Mouse (Mus musculus) hindbrain, embryonic 14.5 days (tissue): ENCODE measurements around the gene Wdr20rt. TPM values are rescaled to one million over a fixed set of nuclear protein-coding genes. Genes with fewer than 3 reads are reported as not detected.

Experiments used
- ATAC-seq: fragments of 200-750 bp; cut with Nextera tagmentation; 2 replicates; pipeline ENCODE4 v1.8.0; 2017; ENCODE audit warnings: moderate number of reproducible peaks, mild to moderate bottlenecking, moderate TSS enrichment, moderate library complexity; ENCODE audit not compliant: low FRiP score
- DNase-seq: peaks from one replicate; pipeline ENCODE4 v3.0.0-alpha.2; 2015; ENCODE audit warnings: low spot score
- H3K27ac ChIP-seq: fragments of 300-500 bp; sonication (generic); 2 replicates; pipeline ENCODE4 v1.5.1; 2014; ENCODE audit warnings: mild to moderate bottlenecking, moderate library complexity
- H3K27me3 ChIP-seq: fragments of 300-500 bp; sonication (generic); 2 replicates; pipeline ENCODE4 v1.6.1; 2014; ENCODE audit warnings: mild to moderate bottlenecking, low read length, mixed read lengths; ENCODE audit not compliant: control insufficient read depth, insufficient read depth
- H3K36me3 ChIP-seq: fragments of 300-500 bp; sonication (generic); replicated peaks from 2 replicates; pipeline ENCODE4 v1.6.1; 2014; ENCODE audit not compliant: control insufficient read depth, insufficient read depth
- H3K4me1 ChIP-seq: fragments of 300-500 bp; sonication (generic); replicated peaks from 2 replicates; pipeline ENCODE4 v1.6.1; 2014; ENCODE audit warnings: antibody characterized with exemption, low read length, mixed read lengths; ENCODE audit not compliant: control insufficient read depth, insufficient read depth
- H3K4me2 ChIP-seq: fragments of 300-500 bp; sonication (generic); replicated peaks from 2 replicates; pipeline ENCODE4 v1.6.1; 2014; ENCODE audit warnings: mild to moderate bottlenecking, moderate library complexity
- H3K4me3 ChIP-seq: fragments of 300-500 bp; sonication (generic); replicated peaks from 2 replicates; pipeline ENCODE4 v1.5.1; 2014; ENCODE audit warnings: mild to moderate bottlenecking, low read length
- H3K9ac ChIP-seq: fragments of 300-500 bp; sonication (generic); 2 replicates; pipeline ENCODE4 v1.6.1; 2014
- H3K9me3 ChIP-seq: fragments of 300-500 bp; sonication (generic); 2 replicates; pipeline ENCODE4 v1.6.1; 2016; ENCODE audit warnings: low read length; ENCODE audit not compliant: control insufficient read depth
- WGBS: fragments of 180-500 bp; shearing (Covaris S2); extraction: QIAGEN DNeasy Blood & Tissue Kit; methylation state at CpG from one replicate; pipeline ENCODE4 v1.1.7; 2014; 5-methylcytosine and 5-hydroxymethylcytosine counted together
- polyA plus RNA-seq: library from polyadenylated mRNA; unstranded; fragments of >200 nt; fragmentation: Nextera tagmentation; extraction: Ambion mirVana; gene quantifications from 2 replicates; pipeline ENCODE4 v1.2.1, GENCODE M21; 2014

The Wdr20rt gene
- polyA plus RNA-seq, 1 experiment from 2014 or later = not detected

DNA sequence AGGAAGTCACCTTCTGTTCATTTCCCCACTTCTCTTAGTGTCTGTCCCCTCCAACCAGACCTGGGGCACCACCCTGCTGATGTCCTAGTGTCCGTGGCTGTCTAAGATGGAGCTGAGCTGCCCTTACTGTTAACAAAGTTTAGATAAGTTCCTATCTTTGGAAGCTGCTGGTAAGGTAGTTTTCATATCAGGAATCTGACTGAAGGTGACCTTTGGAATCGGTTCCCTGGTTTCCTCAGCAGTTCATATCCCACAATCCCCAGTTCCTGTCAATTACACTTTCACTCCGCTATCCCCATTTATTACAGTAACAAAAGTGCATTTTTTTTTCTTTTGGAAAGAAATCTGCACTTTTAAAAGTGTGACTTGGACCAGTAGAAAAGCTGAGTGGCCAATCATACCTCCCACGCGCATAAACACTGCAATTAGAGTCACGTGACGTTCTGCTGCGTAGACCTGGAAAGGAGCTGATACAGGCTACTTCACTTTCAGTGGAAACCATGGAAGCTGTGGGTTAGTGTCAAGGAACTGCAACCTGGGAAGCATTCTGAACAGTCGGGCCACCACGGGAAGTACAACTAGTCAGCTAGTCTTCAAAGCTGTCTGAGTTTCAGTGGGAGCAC is 24.9 kb downstream of the Wdr20rt start:
- no peak overlapping the region for H3K4me2 ChIP-seq
- no peaks in the 10 kb centered on the region for H3K9me3 ChIP-seq
- no peak overlapping the region for H3K4me3 ChIP-seq
- no peaks in the 10 kb centered on the region for H3K4me1 ChIP-seq
- no peak overlapping the region for H3K27ac ChIP-seq
- H3K36me3 ChIP-seq = no peaks in the 10 kb centered on the region
- H3K27me3 ChIP-seq = no peaks in the 10 kb centered on the region
- ATAC-seq = no peak
- no peak for DNase-seq
- no peak overlapping the region for H3K9ac ChIP-seq
- 93% methylated on average over 10 of the region's 10 CpGs for WGBS

DNA sequence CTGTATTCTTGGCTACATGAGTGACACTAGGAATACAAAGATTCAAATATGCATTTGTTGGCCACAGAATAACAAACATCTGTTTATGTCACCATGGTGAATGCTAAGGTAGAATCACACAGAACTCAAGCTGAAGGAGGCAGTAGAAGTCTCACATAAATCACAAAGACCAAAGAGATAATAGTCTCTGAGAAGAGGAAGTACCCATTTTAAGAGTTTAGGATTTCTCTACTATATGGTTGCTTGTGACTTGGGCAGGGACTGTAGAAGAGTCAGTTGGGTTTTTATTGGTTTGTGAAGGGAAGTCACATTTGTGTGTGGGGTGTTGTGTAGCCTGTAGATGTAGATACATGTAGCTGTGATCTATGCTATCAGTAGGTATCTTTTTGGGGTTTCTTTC is 31.6 kb downstream of the Wdr20rt start:
- H3K27ac ChIP-seq = no peak overlapping the region
- no peak overlapping the region for H3K9ac ChIP-seq
- H3K4me2 ChIP-seq = no peak overlapping the region
- no peaks in the 10 kb centered on the region for H3K27me3 ChIP-seq
- no peak for ATAC-seq
- peaks cover 4% of the 10 kb centered on the region; the same call in 1 of the 2 replicates for H3K9me3 ChIP-seq
- no peak for DNase-seq
- no peak overlapping the region for H3K4me3 ChIP-seq
- peaks cover 10% of the 10 kb centered on the region; the same call in 1 of the 2 replicates for H3K4me1 ChIP-seq
- H3K36me3 ChIP-seq = no peaks in the 10 kb centered on the region

DNA sequence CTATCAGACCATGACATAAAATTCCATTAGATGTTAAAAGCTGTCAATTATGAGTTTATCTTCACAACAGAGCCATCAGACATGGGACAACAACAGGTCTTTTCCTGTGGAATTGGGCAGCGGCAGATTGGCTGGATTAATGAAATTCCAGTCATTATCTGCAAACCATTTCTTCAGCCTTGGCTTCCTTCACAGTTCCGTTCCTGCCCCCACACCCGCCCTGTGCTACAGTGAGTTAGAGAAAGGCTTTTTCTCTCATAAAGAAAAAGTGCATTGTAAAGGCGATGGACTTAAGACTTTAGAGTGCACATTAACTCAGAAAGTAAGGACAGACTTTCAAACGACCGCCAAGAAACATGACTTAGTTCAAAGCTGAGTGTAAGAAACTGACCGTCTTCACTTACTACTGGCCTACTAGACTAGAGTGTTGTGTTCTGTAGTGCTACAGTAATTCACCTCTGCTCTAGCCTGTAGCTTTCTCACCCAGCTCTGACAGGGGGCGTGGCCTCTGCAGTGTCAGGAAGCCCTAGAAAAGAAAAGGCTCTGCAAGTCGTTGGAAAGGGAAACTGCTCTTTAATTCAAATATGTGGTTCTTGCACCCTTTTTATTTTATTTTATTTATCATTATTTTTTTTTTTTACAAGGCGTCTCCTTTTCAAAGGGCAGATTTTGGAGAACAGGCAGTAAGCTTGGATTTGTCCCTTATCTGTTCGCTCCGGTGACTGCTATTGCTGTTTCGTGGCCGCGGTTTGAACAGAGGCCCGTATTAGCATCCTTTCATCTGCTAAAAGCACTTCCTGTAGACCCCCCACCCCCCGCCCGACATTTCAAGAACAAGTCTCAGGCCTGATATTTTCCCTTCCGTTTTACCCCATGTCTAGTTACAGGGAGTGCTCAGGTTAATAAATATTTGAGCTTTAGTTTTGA is 33.2 kb downstream of the Wdr20rt start:
- peak; percentile 55; the same call in 1 of the 2 replicates for ATAC-seq
- 43% methylated on average over 19 of the region's 19 CpGs for WGBS

DNA sequence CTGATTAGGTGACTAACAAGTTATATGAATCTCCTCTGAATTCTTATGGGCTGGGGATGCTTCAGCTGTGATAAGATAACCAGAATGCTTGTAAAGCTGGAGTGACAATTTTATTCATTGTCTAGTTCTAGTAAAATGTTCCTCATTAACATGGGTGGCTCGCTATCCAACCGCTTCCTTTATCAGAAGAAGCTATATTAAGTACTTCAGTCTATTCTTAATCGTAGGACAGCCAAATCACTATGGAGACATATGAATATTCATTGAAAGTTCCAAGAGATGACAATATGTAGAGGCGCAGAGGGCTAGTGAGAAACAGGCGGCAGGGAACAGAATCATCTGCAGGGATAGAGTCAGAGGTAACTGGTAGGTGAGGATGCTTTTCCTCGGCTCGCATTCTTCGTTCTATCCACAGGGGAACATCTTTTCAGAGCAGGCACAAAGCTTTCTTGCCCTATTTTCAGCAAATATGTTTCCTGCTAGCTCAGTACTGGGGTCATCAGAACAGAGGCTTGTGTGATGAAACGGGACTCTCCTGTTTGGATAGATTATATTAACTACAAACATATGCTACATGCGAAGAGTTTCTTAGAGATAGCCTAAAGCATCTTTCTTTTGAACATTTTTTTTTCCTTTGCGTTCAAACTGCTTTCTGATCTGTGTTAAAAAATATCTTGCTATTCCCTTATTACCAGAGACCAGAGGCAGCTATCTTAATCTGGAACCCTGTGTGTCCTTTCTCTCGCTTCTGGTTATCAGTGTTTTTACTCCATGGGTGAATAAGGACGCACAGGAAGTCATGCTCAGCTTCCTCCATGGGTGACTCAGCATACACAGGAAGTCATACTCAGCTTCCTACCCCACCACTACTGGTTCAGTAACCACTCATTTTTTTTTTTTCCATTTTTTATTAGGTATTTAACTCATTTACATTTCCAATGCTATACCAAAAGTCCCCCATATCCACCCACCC is 34.1 kb downstream of the Wdr20rt start:
- Histone ChIP-seq H3K4me1 (peaks cover 10% of the 10 kb centered on the region; the same call in 1 of the 2 replicates), H3K9ac (0 out of 2 replicates have a peak overlapping the region, but pooled peaks have one; percentile 28), H3K4me2 (peak overlapping the region; percentile 38), H3K4me3 (no peak overlapping the region), H3K27me3 (no peaks in the 10 kb centered on the region), H3K27ac (0 out of 2 replicates have a peak overlapping the region, but pooled peaks have one; percentile 32), H3K9me3 (peaks cover 4% of the 10 kb centered on the region; the same call in 1 of the 2 replicates), H3K36me3 (no peaks in the 10 kb centered on the region)
- 53% methylated on average over 13 of the region's 13 CpGs for WGBS
- no peak; the same call in 1 of the 2 replicates for ATAC-seq
- no peak for DNase-seq

More for the DNA sequence above, 33.2 kb downstream of the Wdr20rt start:
- Histone ChIP-seq H3K27ac (0 out of 2 replicates have a peak overlapping the region, but pooled peaks have one; percentile 32), H3K4me3 (no peak overlapping the region), H3K9me3 (peaks cover 4% of the 10 kb centered on the region; the same call in 1 of the 2 replicates), H3K36me3 (no peaks in the 10 kb centered on the region), H3K27me3 (no peaks in the 10 kb centered on the region), H3K4me1 (peaks cover 10% of the 10 kb centered on the region; the same call in 1 of the 2 replicates), H3K4me2 (peak overlapping the region; percentile 38), H3K9ac (0 out of 2 replicates have a peak overlapping the region, but pooled peaks have one; percentile 28)
- no peak for DNase-seq

DNA sequence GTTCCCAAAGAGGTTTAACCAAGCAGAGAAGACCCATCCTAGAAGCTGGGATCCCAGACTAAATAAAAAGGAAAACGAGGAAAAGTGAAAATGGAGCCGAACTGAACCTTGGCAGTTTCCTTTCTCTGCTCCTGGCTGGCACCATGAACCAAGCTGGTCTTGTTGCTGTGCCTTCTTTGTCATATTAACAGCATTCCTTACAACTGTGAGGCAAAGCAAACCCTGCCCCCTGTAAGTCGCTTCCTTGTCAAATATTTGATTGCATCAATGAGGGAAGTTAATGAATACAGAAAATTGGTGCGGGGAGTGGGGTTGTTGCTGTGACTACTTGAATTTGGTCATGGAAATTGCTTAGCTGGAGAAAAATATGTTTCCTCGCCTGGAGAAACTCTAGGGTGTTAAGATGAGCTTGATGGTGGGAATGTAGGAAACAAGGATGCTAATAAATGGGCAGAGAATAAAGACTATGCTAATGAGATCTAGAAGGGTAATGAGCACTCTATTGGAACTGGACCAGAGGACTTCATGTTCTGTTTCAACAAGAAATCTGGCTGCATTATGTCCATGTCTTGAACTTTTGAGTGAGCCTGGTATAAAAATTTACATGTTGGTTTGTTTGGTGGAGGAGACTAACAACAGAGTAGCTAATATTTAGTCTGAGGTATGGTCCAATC is 43.1 kb downstream of the Wdr20rt start:
- H3K4me2 ChIP-seq = no peak overlapping the region
- no peaks in the 10 kb centered on the region for H3K36me3 ChIP-seq
- no peak overlapping the region for H3K27ac ChIP-seq
- H3K27me3 ChIP-seq = no peaks in the 10 kb centered on the region
- ATAC-seq = no peak
- 78% methylated on average over 5 of the region's 5 CpGs for WGBS
- DNase-seq = no peak
- no peaks in the 10 kb centered on the region; the same call in 1 of the 2 replicates for H3K4me1 ChIP-seq
- no peak overlapping the region for H3K4me3 ChIP-seq
- H3K9me3 ChIP-seq = no peaks in the 10 kb centered on the region
- H3K9ac ChIP-seq = no peak overlapping the region

DNA sequence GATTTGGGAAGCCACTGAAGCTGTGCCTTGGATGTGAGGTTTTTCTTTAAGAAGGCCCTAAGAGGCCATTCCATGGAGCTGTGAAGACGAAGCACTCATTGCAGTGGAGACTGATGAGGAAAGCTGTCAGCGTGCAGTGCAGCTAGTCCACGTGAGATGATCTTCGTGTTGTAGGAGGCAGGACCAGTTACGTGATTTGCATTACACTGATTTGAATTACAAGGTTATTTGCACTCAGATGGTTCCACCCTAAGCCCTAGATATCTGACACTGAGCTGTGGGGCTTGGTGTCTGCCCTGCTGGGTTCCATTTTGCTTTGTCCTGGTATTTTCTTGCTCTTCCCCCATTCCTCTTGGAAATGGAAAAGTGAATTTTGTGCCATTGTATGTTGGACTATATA is 44.1 kb downstream of the Wdr20rt start:
- no peaks in the 10 kb centered on the region for H3K36me3 ChIP-seq
- H3K4me1 ChIP-seq = no peaks in the 10 kb centered on the region; the same call in 1 of the 2 replicates
- ATAC-seq (no peak), DNase-seq (no peak)
- no peaks in the 10 kb centered on the region for H3K9me3 ChIP-seq
- no peak overlapping the region for H3K4me3 ChIP-seq
- no peaks in the 10 kb centered on the region for H3K27me3 ChIP-seq
- 64% methylated on average over 5 of the region's 5 CpGs for WGBS
- no peak overlapping the region for H3K4me2 ChIP-seq
- H3K27ac ChIP-seq = no peak overlapping the region
- H3K9ac ChIP-seq = no peak overlapping the region

DNA sequence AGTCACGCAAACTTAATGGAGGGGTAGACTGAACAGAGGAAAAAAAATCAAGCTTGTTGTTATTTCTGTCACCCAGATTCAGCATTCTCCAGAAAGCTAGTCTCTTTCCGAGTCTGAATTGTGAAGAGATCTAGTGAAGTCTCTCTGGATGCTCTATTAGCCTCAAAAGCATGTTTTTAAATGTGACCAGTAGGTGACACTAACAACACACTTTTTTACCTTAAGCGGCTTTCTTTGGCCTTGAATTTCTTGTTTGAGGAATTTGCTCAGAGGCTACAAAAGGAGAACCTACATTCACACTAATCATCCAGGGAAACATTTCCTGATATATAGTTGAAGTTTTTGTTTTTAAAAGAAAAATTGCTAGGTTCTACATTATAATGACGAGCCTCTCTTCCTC is 48.5 kb downstream of the Wdr20rt start:
- DNase-seq = peak; percentile 74

More for the DNA sequence above, 48.5 kb downstream of the Wdr20rt start:
- Histone ChIP-seq H3K27ac (no peak overlapping the region), H3K9me3 (no peaks in the 10 kb centered on the region), H3K4me1 (no peaks in the 10 kb centered on the region; the same call in 1 of the 2 replicates), H3K27me3 (no peaks in the 10 kb centered on the region), H3K4me3 (no peak overlapping the region), H3K9ac (no peak overlapping the region), H3K36me3 (no peaks in the 10 kb centered on the region), H3K4me2 (no peak overlapping the region)
- 80% methylated on average over 4 of the region's 4 CpGs for WGBS
- ATAC-seq = no peak
